Mouse (Mus musculus) adrenal gland, adult 18-20 months (tissue): ENCODE data around the gene Cd83. TPM values are rescaled to one million over a fixed set of nuclear protein-coding genes. Genes with fewer than 3 reads are reported as not detected.
A peak's percentile ranks its signal among the peaks of the same experiment; 100 is the strongest.

ENCODE experiments used
- DNase-seq, 2 experiments: peaks; one replicate each; pipeline ENCODE4 v3.0.0; 2021 to 2022; ENCODE audit warnings: low spot score in 2 of 2
- total RNA-seq, 2 experiments: library from RNA; stranded (reverse); gene quantifications; 1 replicate in 1 of 2; 2 replicates in 1 of 2; pipeline ENCODE4 v1.2.3; 2021

Gene Cd83
- total RNA-seq, 2 experiments from 2014 or later, result 2.3 to 5.2 TPM

GRCm38 (mm10) chr13:43805159-43805758 lies 20.7 kb downstream of the Cd83 start:
- DNase-seq, result no peak

- DNase-seq, result no peak
Measured at GRCm38 (mm10) chr13:43806371-43807271, 22.0 kb downstream of the Cd83 start.

GRCm38 (mm10) chr13:43807272-43807675 lies 22.7 kb downstream of the Cd83 start:
- no peak for DNase-seq

- DNase-seq, result no peak
Measured at GRCm38 (mm10) chr13:43810621-43811020, 26.0 kb downstream of the Cd83 start.

- no peak for DNase-seq
Measured at GRCm38 (mm10) chr13:43811835-43812234, 27.3 kb downstream of the Cd83 start.

- no peak for DNase-seq
Measured at GRCm38 (mm10) chr13:43813431-43813830, 28.9 kb downstream of the Cd83 start.

- DNase-seq, result no peak
Measured at GRCm38 (mm10) chr13:43817461-43817860, 32.9 kb downstream of the Cd83 start.

- DNase-seq, result no peak
Measured at GRCm38 (mm10) chr13:43818307-43819019, 33.9 kb downstream of the Cd83 start.

GRCm38 (mm10) chr13:43819020-43819310 lies 34.4 kb downstream of the Cd83 start:
- no peak for DNase-seq

GRCm38 (mm10) chr13:43820071-43820470 lies 35.5 kb downstream of the Cd83 start:
- no peak for DNase-seq

GRCm38 (mm10) chr13:43822306-43822705 lies 37.7 kb downstream of the Cd83 start:
- no peak for DNase-seq

GRCm38 (mm10) chr13:43828648-43829047 lies 44.1 kb downstream of the Cd83 start:
- DNase-seq, result no peak

GRCm38 (mm10) chr13:43830892-43831673 lies 46.5 kb downstream of the Cd83 start:
- no peak for DNase-seq

- DNase-seq, result peak in 1 of 2 experiments; percentile 13
Measured at GRCm38 (mm10) chr13:43832731-43833130, 48.2 kb downstream of the Cd83 start.

GRCm38 (mm10) chr13:43836376-43836775 lies 51.8 kb downstream of the Cd83 start:
- no peak for DNase-seq

GRCm38 (mm10) chr13:43837812-43838211 lies 53.2 kb downstream of the Cd83 start:
- no peak for DNase-seq

- DNase-seq, result no peak
Measured at GRCm38 (mm10) chr13:43845151-43845550, 60.6 kb downstream of the Cd83 start.

- no peak for DNase-seq
Measured at GRCm38 (mm10) chr13:43847186-43847585, 62.6 kb downstream of the Cd83 start.

GRCm38 (mm10) chr13:43849816-43850215 lies 65.2 kb downstream of the Cd83 start:
- no peak for DNase-seq

GRCm38 (mm10) chr13:43851108-43851507 lies 66.5 kb downstream of the Cd83 start:
- no peak for DNase-seq
